Mouse (Mus musculus): ENCODE results near the gene Zfp207. TPM values are rescaled to one million over a fixed set of nuclear protein-coding genes. Genes with fewer than 3 reads are reported as not detected.

The Zfp207 gene
- 12.9 and 116 TPM in 2 replicates for polyA plus RNA-seq (2012; ENCODE audit: low replicate concordance)

GRCm38 (mm10) chr11:80383019-80383625, at the start of gene Zfp207:
TSS of gene Zfp207 (plus strand) at chr11:80383279.

GRCm38 (mm10) chr11:80377712-80378451, 5.2 kb upstream of the Zfp207 start, which contains the start of gene 5730455P16Rik:
TSS of gene 5730455P16Rik (minus strand) at chr11:80378034.

GRCm38 (mm10) chr11:80428381-80429008, 45.4 kb downstream of the Zfp207 start, which contains the start of gene Psmd11:
TSS of gene Psmd11 (plus strand) at chr11:80428615.

Other genes with a start within 250 kb of the Zfp207 start
- 0.36 and 1.2 TPM in 2 replicates for gene Tefm, start 241.1 kb upstream of the Zfp207 start, polyA plus RNA-seq (2012; ENCODE audit: low replicate concordance)
- gene Adap2, start 229.2 kb upstream of the Zfp207 start, polyA plus RNA-seq (2012; ENCODE audit: low replicate concordance), result 2.0 and 10.2 TPM in 2 replicates
- gene Rnf135, start 199.4 kb upstream of the Zfp207 start, polyA plus RNA-seq (2012; ENCODE audit: low replicate concordance), result 7.4 and 8.0 TPM in 2 replicates
- 3.9 and 7.3 TPM in 2 replicates for gene Rhot1, start 174.3 kb upstream of the Zfp207 start, polyA plus RNA-seq (2012; ENCODE audit: low replicate concordance)
- 0.09 and 0.16 TPM in 2 replicates for gene Rhbdl3, start 82.4 kb upstream of the Zfp207 start, polyA plus RNA-seq (2012; ENCODE audit: low replicate concordance)
- 4.3 and 8.4 TPM in 2 replicates for gene 5730455P16Rik, start 5.2 kb upstream of the Zfp207 start, polyA plus RNA-seq (2012; ENCODE audit: low replicate concordance)
- 29.6 and 71.5 TPM in 2 replicates for gene Psmd11, start 45.3 kb downstream of the Zfp207 start, polyA plus RNA-seq (2012; ENCODE audit: low replicate concordance)
- gene Cdk5r1, start 93.7 kb downstream of the Zfp207 start, polyA plus RNA-seq (2012; ENCODE audit: low replicate concordance), result 12.6 and 24.3 TPM in 2 replicates

Data from leukemia stem cell, adult 10-12 weeks (primary cell).